Mouse (Mus musculus) MEL-GATA-1-ER (cell line): ENCODE measurements around the gene Dlx2.

ENCODE experiments used
- DNase-seq: peaks from one replicate; pipeline ENCODE4 v3.0.0-alpha.2; 2012; ENCODE audit warnings: low read depth; ENCODE audit errors: extremely low read depth

Gene Dlx2

GRCm38 (mm10) chr2:71540611-71541417 is 5.7 kb downstream of the Dlx2 start:
- DNase-seq: no peak

GRCm38 (mm10) chr2:71534242-71535052 is 12.1 kb downstream of the Dlx2 start:
- DNase-seq: no peak

- DNase-seq: no peak
Observed at GRCm38 (mm10) chr2:71533094-71533493, 13.5 kb downstream of the Dlx2 start.

GRCm38 (mm10) chr2:71531990-71532970 is 14.3 kb downstream of the Dlx2 start:
- no peak for DNase-seq

GRCm38 (mm10) chr2:71531124-71531590 is 15.4 kb downstream of the Dlx2 start:
- no peak for DNase-seq

GRCm38 (mm10) chr2:71530391-71531123 is 16.0 kb downstream of the Dlx2 start:
- DNase-seq: no peak

- peak; percentile 94 for DNase-seq
Observed at GRCm38 (mm10) chr2:71529511-71530351, 16.8 kb downstream of the Dlx2 start.

GRCm38 (mm10) chr2:71528714-71529510 is 17.6 kb downstream of the Dlx2 start:
- no peak for DNase-seq

- no peak for DNase-seq
Observed at GRCm38 (mm10) chr2:71528014-71528713, 18.4 kb downstream of the Dlx2 start, which contains the start of gene Dlx1. Gene Dlx1, plus strand, starts transcription at chr2:71528113.

GRCm38 (mm10) chr2:71527323-71528013 is 19.1 kb downstream of the Dlx2 start:
- DNase-seq: no peak

GRCm38 (mm10) chr2:71526595-71527322 is 19.8 kb downstream of the Dlx2 start:
- DNase-seq: no peak

- no peak for DNase-seq
Observed at GRCm38 (mm10) chr2:71524763-71525162, 21.8 kb downstream of the Dlx2 start.

- DNase-seq: no peak
Observed at GRCm38 (mm10) chr2:71523431-71523830, 23.1 kb downstream of the Dlx2 start.

- no peak for DNase-seq
Observed at GRCm38 (mm10) chr2:71522871-71523270, 23.7 kb downstream of the Dlx2 start.

- DNase-seq: no peak
Observed at GRCm38 (mm10) chr2:71517466-71518099, 29.0 kb downstream of the Dlx2 start.

- no peak for DNase-seq
Observed at GRCm38 (mm10) chr2:71516995-71517394, 29.6 kb downstream of the Dlx2 start.
